Mouse (Mus musculus): Measurements from ENCODE around the gene D930007J09Rik.

D930007J09Rik gene

GRCm38 (mm10) chr13:32802259-32803081, at the start of gene D930007J09Rik:
D930007J09Rik (minus strand) TSS chr13:32802849.
- DNase-seq: peak; percentile 69

- peak; percentile 67 for DNase-seq
Observed at GRCm38 (mm10) chr13:32851967-32852366, 49.3 kb upstream of the D930007J09Rik start.

GRCm38 (mm10) chr13:32850668-32851404, 48.2 kb upstream of the D930007J09Rik start, which contains the start of gene Serpinb1a:
Serpinb1a (minus strand) TSS chr13:32851185.
- peak; percentile 73 for DNase-seq

GRCm38 (mm10) chr13:32850156-32850555, 47.5 kb upstream of the D930007J09Rik start:
- DNase-seq: peak; percentile 14

- DNase-seq: no peak
Observed at GRCm38 (mm10) chr13:32849531-32850123, 47.0 kb upstream of the D930007J09Rik start.

GRCm38 (mm10) chr13:32849092-32849491, 46.4 kb upstream of the D930007J09Rik start:
- DNase-seq: peak; percentile 15

- no peak for DNase-seq
Observed at GRCm38 (mm10) chr13:32846221-32846620, 43.6 kb upstream of the D930007J09Rik start.

GRCm38 (mm10) chr13:32841349-32841748, 38.7 kb upstream of the D930007J09Rik start:
- DNase-seq: no peak

- no peak for DNase-seq
Observed at GRCm38 (mm10) chr13:32839314-32839713, 36.7 kb upstream of the D930007J09Rik start.

GRCm38 (mm10) chr13:32834513-32834912, 31.9 kb upstream of the D930007J09Rik start:
- no peak for DNase-seq

- DNase-seq: no peak
Observed at GRCm38 (mm10) chr13:32833237-32833636, 30.6 kb upstream of the D930007J09Rik start.

- DNase-seq: no peak
Observed at GRCm38 (mm10) chr13:32832776-32833175, 30.1 kb upstream of the D930007J09Rik start.

- DNase-seq: no peak
Observed at GRCm38 (mm10) chr13:32831505-32832273, 29.0 kb upstream of the D930007J09Rik start.

GRCm38 (mm10) chr13:32828886-32829285, 26.2 kb upstream of the D930007J09Rik start:
- DNase-seq: no peak

- peak; percentile 74 for DNase-seq
Observed at GRCm38 (mm10) chr13:32827951-32828350, 25.3 kb upstream of the D930007J09Rik start.

- DNase-seq: peak; percentile 20
Observed at GRCm38 (mm10) chr13:32827111-32827822, 24.6 kb upstream of the D930007J09Rik start.

GRCm38 (mm10) chr13:32825546-32825945, 22.9 kb upstream of the D930007J09Rik start:
- no peak for DNase-seq

- DNase-seq: no peak
Observed at GRCm38 (mm10) chr13:32824377-32825330, 22.0 kb upstream of the D930007J09Rik start.

- no peak for DNase-seq
Observed at GRCm38 (mm10) chr13:32823126-32823525, 20.5 kb upstream of the D930007J09Rik start.

GRCm38 (mm10) chr13:32821671-32822070, 19.0 kb upstream of the D930007J09Rik start:
- DNase-seq: no peak

- no peak for DNase-seq
Observed at GRCm38 (mm10) chr13:32819926-32820325, 17.3 kb upstream of the D930007J09Rik start.

Data from kidney, postnatal 10 days (tissue).